ENCODE assay signal across 15 mouse cellular contexts in genomic region chr2:94571646-94572045, GRCm38 (mm10).
DNase-seq lines count a peak whose midpoint lies in the region; ATAC-seq and TF ChIP-seq lines count a peak whose summit lies in the region.
"Had no signal": no experiment of that assay in that cellular context is flagged by ENCODE, and none has a peak within 500 bp of the region (broad histone marks: within the 10 kb centered on the region; RNA-seq: fewer than 3 reads in every experiment).

No protein-coding gene starts in this region.

- H3K9ac ChIP-seq in kidney, postnatal 0 days (ENCODE audit: low read depth, low read length): no peak overlapping the region

- WGBS in kidney, postnatal 0 days: 50% methylated on average over 3 of the region's 3 CpGs

- ATAC-seq in kidney, postnatal 0 days (replicated peaks; ENCODE audit: low FRiP score, low read depth): no peak

- DNase-seq in embryo, embryonic 10 days (ENCODE audit: low spot score): peak; percentile 5
- no peak for DNase-seq in embryo, embryonic 9.5 days (ENCODE audit: extremely low spot score)
- peak; percentile 8 for DNase-seq in kidney, postnatal 0 days (ENCODE audit: low spot score)
- DNase-seq in kidney, postnatal 36 days: no peak
- peak; percentile 48 to 52 for DNase-seq in right cerebral cortex, postnatal 10 days (ENCODE audit: low spot score in 2 of 2)
- DNase-seq in right cerebral cortex, postnatal 36 days (ENCODE audit: low spot score in 2 of 2): no peak
- DNase-seq in urinary bladder, adult 18-20 months (ENCODE audit: low spot score in 2 of 2): no peak
- DNase-seq in liver: no peak
- DNase-seq: adrenal gland, adult 2 months; gastrocnemius, postnatal 10 days; heart, postnatal 4 days; lung, postnatal 14 days; spleen, adult 18-20 months had no signal

- no peak overlapping the region for H3K4me3 ChIP-seq in kidney, postnatal 0 days (replicated peaks; ENCODE audit: low read depth, low read length)

- H3K27ac ChIP-seq in kidney, postnatal 0 days: no peak overlapping the region

- H3K4me1 ChIP-seq in kidney, postnatal 0 days (replicated peaks; ENCODE audit: insufficient read depth, low read length): no peaks in the 10 kb centered on the region

- H3K36me3 ChIP-seq in kidney, postnatal 0 days (ENCODE audit: insufficient read depth, low read length): no peaks in the 10 kb centered on the region

- peak; percentile 26; the same call in 1 of the 2 replicates for TF ChIP-seq CTCF in kidney, postnatal 0 days (IDR thresholded peaks at IDR 0.05; ENCODE audit: low read depth)

- no peak overlapping the region for H3K4me2 ChIP-seq in kidney, postnatal 0 days (ENCODE audit: low read length)
- H3K4me2 ChIP-seq: heart, embryonic 11.5 days; liver, embryonic 11.5 days had no signal

- no peaks in the 10 kb centered on the region for H3K27me3 ChIP-seq in kidney, postnatal 0 days (ENCODE audit: insufficient read depth, low read length)

- no peaks in the 10 kb centered on the region for H3K9me3 ChIP-seq in kidney, postnatal 0 days (replicated peaks; ENCODE audit: low read length)

Comparison
In these comparisons a context has a peak if more than half of its experiments do, and no peak if none do; other contexts are left out.
1. DNase-seq: peak in embryo, embryonic 10 days (single experiment), kidney, postnatal 0 days (single experiment) and right cerebral cortex, postnatal 10 days (2 of 2); none in embryo, embryonic 9.5 days (single experiment), kidney, postnatal 36 days (0 of 2), right cerebral cortex, postnatal 36 days (0 of 2), urinary bladder, adult 18-20 months (0 of 2) and liver (single experiment).